Mouse (Mus musculus): ENCODE results near the gene Trpm7.

DNA sequence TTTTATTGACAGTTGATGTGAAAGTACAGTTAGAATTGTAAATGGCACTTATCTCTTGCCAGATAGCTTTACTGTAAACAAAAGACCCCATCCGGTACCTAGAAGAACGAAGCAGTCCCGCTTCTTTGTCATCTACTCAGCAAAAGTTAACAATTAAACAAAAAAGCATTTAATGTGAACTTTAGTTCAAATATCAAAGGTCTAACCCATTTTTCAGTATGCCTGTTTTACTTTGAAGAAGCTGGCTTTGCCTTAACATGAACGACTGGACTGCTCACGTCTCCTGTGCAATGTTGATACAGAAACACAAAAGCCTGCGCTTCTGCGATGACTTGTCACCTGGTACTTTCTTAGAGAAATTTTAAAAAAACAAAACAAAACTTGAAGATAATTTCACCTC lies 16.3 kb upstream of the Trpm7 start:
- TF ChIP-seq EP300 (IDR thresholded peaks at IDR 0.05; ENCODE audit: insufficient read depth, low read depth, low read length) (no peak), CTCF (IDR thresholded peaks at IDR 0.05; ENCODE audit: low read depth, low read length) (no peak)
